Mouse (Mus musculus) CH12.LX (cell line): ENCODE measurements around the gene Zbtb44. TPM values are rescaled to one million over a fixed set of nuclear protein-coding genes. Genes with fewer than 3 reads are reported as not detected.

Source experiments
- DNase-seq: peaks from one replicate; pipeline ENCODE4 v3.0.0-alpha.2; 2013; ENCODE audit errors: extremely low read depth
- H3K27ac ChIP-seq: 2 replicates; pipeline ENCODE4 v1.5.1; 2012; ENCODE audit warnings: low read depth, mild to moderate bottlenecking, control low read depth, moderate library complexity; ENCODE audit not compliant: insufficient read depth
- H3K27me3 ChIP-seq: replicated peaks from 2 replicates; pipeline ENCODE3; 2012; ENCODE audit warnings: inconsistent platforms
- H3K36me3 ChIP-seq, 2 experiments: replicated peaks in 1 of 2; 2 replicates each; pipeline versions ENCODE3 to v1.6.1; 2012; ENCODE audit warnings: inconsistent platforms in 1 of 2, low read length in 1 of 2, mild to moderate bottlenecking in 1 of 2, mixed read lengths in 1 of 2, moderate library complexity in 1 of 2; ENCODE audit not compliant: control insufficient read depth in 1 of 2, insufficient read depth in 1 of 2
- H3K4me1 ChIP-seq, 2 experiments: 2 replicates each; pipeline ENCODE4 v1.6.1; 2012; ENCODE audit warnings: inconsistent platforms in 1 of 2, moderate library complexity in 1 of 2; ENCODE audit not compliant: insufficient read depth in 2 of 2, control insufficient read depth in 1 of 2
- H3K4me2 ChIP-seq: 2 replicates; pipeline ENCODE4 v1.6.1; 2012; ENCODE audit warnings: low read depth, mild to moderate bottlenecking, control low read depth; ENCODE audit not compliant: poor library complexity, insufficient read depth, severe bottlenecking
- H3K4me3 ChIP-seq, 3 experiments: fragments of 150-350 bp in 1 of 3; sonication (generic) in 1 of 3; replicated peaks in 1 of 3; 2 replicates each; pipeline versions ENCODE3 to v1.5.1; 2011 to 2012; ENCODE audit warnings: low read depth in 2 of 3, low read length in 2 of 3, mild to moderate bottlenecking in 2 of 3, moderate library complexity in 2 of 3, control low read depth in 1 of 3, improper control_type of control experiment in 1 of 3, inconsistent platforms in 1 of 3, mixed read lengths in 1 of 3; ENCODE audit not compliant: poor library complexity in 1 of 3
- H3K79me2 ChIP-seq: replicated peaks from 2 replicates; pipeline ENCODE4 v1.6.1; 2012; ENCODE audit warnings: mild to moderate bottlenecking, moderate library complexity; ENCODE audit not compliant: control insufficient read depth, poor library complexity, insufficient read depth, severe bottlenecking; ENCODE audit errors: extremely low read depth
- H3K9ac ChIP-seq: 2 replicates; pipeline ENCODE4 v1.6.1; 2012; ENCODE audit warnings: low read depth, mild to moderate bottlenecking, control low read depth, moderate library complexity; ENCODE audit not compliant: insufficient read depth
- H3K9me3 ChIP-seq: replicated peaks from 2 replicates; pipeline ENCODE3; 2012; ENCODE audit warnings: low read length, inconsistent platforms, mixed read lengths
- CHD1 ChIP-seq: IDR thresholded peaks from 2 replicates; pipeline ENCODE4 v1.6.1; 2012; ENCODE audit warnings: low read depth, low read length, improper control_type of control experiment, inconsistent platforms
- E2F4 ChIP-seq: IDR thresholded peaks from 2 replicates; pipeline ENCODE4 v1.6.1; 2011; ENCODE audit warnings: low read depth, low read length, improper control_type of control experiment; ENCODE audit not compliant: insufficient replicate concordance
- EP300 ChIP-seq: IDR thresholded peaks from 2 replicates; pipeline ENCODE4 v1.6.1; 2011; ENCODE audit warnings: low read length, improper control_type of control experiment
- ETS1 ChIP-seq: conservative IDR thresholded peaks from 2 replicates; pipeline ENCODE4 v1.6.1; 2012; ENCODE audit warnings: low read depth, mild to moderate bottlenecking, inconsistent platforms, low read length, improper control_type of control experiment, moderate library complexity
- GABPA ChIP-seq: IDR thresholded peaks from 2 replicates; pipeline ENCODE4 v1.6.1; 2012; ENCODE audit warnings: low read depth, low read length, improper control_type of control experiment, inconsistent platforms; ENCODE audit not compliant: insufficient replicate concordance
- HCFC1 ChIP-seq: IDR thresholded peaks from 2 replicates; pipeline ENCODE4 v1.6.1; 2012; ENCODE audit warnings: low read depth, mild to moderate bottlenecking, inconsistent platforms, low read length, improper control_type of control experiment
- JUN ChIP-seq: IDR thresholded peaks from 2 replicates; pipeline ENCODE4 v1.6.1; 2011; ENCODE audit warnings: low read depth, mild to moderate bottlenecking, low read length, improper control_type of control experiment, moderate library complexity; ENCODE audit not compliant: insufficient read depth
- JUND ChIP-seq: conservative IDR thresholded peaks from 2 replicates; pipeline ENCODE4 v1.6.1; 2011; ENCODE audit warnings: low read depth, low read length, improper control_type of control experiment
- KAT2A ChIP-seq: IDR thresholded peaks from 2 replicates; pipeline ENCODE4 v1.6.1; 2012; ENCODE audit warnings: low read length, improper control_type of control experiment, inconsistent platforms; ENCODE audit not compliant: insufficient replicate concordance
- MAFK ChIP-seq: IDR thresholded peaks from 2 replicates; pipeline ENCODE4 v1.6.1; 2011; ENCODE audit warnings: low read length, improper control_type of control experiment; ENCODE audit not compliant: insufficient replicate concordance
- MAX ChIP-seq: IDR thresholded peaks from 2 replicates; pipeline ENCODE4 v1.6.1; 2011; ENCODE audit warnings: low read length, improper control_type of control experiment
- MXI1 ChIP-seq: IDR thresholded peaks from 2 replicates; pipeline ENCODE4 v1.6.1; 2011; ENCODE audit warnings: mild to moderate bottlenecking, low read depth, low read length, improper control_type of control experiment
- NELFE ChIP-seq: IDR thresholded peaks from 2 replicates; pipeline ENCODE4 v1.6.1; 2011; ENCODE audit warnings: low read depth, low read length, improper control_type of control experiment
- POLR2A ChIP-seq: IDR thresholded peaks from 2 replicates; pipeline ENCODE4 v1.6.1; 2011; ENCODE audit warnings: low read depth, mild to moderate bottlenecking, improper control_type of control experiment, low read length
- RCOR1 ChIP-seq: conservative IDR thresholded peaks from 2 replicates; pipeline ENCODE4 v1.6.1; 2012; ENCODE audit warnings: low read depth, mild to moderate bottlenecking, inconsistent platforms, low read length, improper control_type of control experiment
- SIN3A ChIP-seq: IDR thresholded peaks from 2 replicates; pipeline ENCODE4 v1.6.1; 2012; ENCODE audit warnings: low read length, improper control_type of control experiment, inconsistent platforms
- ZMIZ1 ChIP-seq: IDR thresholded peaks from 2 replicates; pipeline ENCODE4 v1.6.1; 2012; ENCODE audit warnings: low read depth, mild to moderate bottlenecking, inconsistent platforms, low read length, improper control_type of control experiment
- dilution Hi-C: fragments of 300-500 bp; cut with MboI; formaldehyde crosslinking; loops from 2 replicates; pipeline ENCODE4 v1.14.3; 2020; ENCODE audit warnings: low sequenced_read_pairs; ENCODE audit not compliant: extremely low pct_unique_long_range_greater_than_20kb, extremely low pct_ligation_motif_present
- in situ Hi-C: fragments of 300-500 bp; cut with MboI; formaldehyde crosslinking; loops from 3 replicates; pipeline ENCODE4 v1.14.3; 2019; ENCODE audit warnings: low sequenced_read_pairs, low pct_ligation_motif_present, low pct_unique_long_range_greater_than_20kb, mixed read lengths
- polyA plus RNA-seq: library from polyadenylated mRNA; unstranded; fragments of >175 nt; gene quantifications from 2 replicates; pipeline ENCODE4 v1.2.1, GENCODE M21; 2012; ENCODE audit warnings: low read depth; ENCODE audit not compliant: insufficient read length
- total RNA-seq, 2 experiments: library from RNA; depleted of rRNA; stranded (reverse); fragments of 300-350 nt in 1 of 2; fragments of >200 nt in 1 of 2; gene quantifications; 2 replicates each; pipeline ENCODE4 v1.2.3; 2012 to 2014

Zbtb44 gene
- total and polyA plus RNA-seq, 3 experiments: 9.1 to 14.3 (median 14.0) TPM

DNA sequence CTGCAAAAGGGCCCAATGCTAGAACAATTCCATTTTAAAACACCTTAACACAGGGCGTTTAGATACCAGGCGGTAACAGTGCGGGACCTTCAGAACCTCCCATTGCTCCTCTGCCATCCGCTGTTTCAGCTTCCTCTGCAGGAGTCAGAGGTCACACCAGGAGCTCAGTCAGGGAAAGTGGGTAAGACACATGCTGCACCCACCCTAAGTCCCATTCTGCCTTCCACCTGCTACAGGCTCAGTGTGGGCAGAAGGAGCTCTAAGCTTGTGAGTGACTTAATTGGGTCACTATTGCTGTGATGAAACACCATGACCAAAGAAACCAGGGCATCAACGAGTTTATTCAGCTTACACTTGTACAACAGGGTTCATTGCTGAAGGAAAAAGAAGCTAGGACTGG is 37.3 kb upstream of the Zbtb44 start:
- Histone ChIP-seq H3K36me3 (no peaks in the 10 kb centered on the region), H3K27ac (no peak overlapping the region), H3K4me3 (no peak overlapping the region), H3K79me2 (no peaks in the 10 kb centered on the region), H3K9me3 (no peaks in the 10 kb centered on the region), H3K9ac (no peak overlapping the region), H3K4me2 (no peak overlapping the region), H3K4me1 (no peaks in the 10 kb centered on the region), H3K27me3 (peaks cover 1% of the 10 kb centered on the region)
- no peak for TF ChIP-seq KAT2A
- TF ChIP-seq HCFC1: no peak
- TF ChIP-seq JUND: no peak
- dilution Hi-C loops (no loop called here), in situ Hi-C loops (no loop called here)
- DNase-seq: no peak

GRCm38 (mm10) chr9:30996590-30997562 is 33.6 kb upstream of the Zbtb44 start:
- TF ChIP-seq NELFE: no peak
- TF ChIP-seq EP300: no peak
- TF ChIP-seq JUN: no peak
- TF ChIP-seq POLR2A: no peak
- TF ChIP-seq ZMIZ1: no peak
- TF ChIP-seq ETS1: no peak
- no peak for TF ChIP-seq MAX
- no peak for TF ChIP-seq MAFK
- no peak for TF ChIP-seq MXI1
- no peak for TF ChIP-seq SIN3A
- TF ChIP-seq KAT2A: no peak
- TF ChIP-seq CHD1: no peak
- TF ChIP-seq RCOR1: no peak
- no peak for TF ChIP-seq JUND
- no peak for TF ChIP-seq E2F4
- TF ChIP-seq GABPA: no peak
- Histone ChIP-seq H3K4me1 (no peaks in the 10 kb centered on the region), H3K9ac (no peak overlapping the region), H3K4me2 (no peak overlapping the region), H3K4me3 (no peak overlapping the region), H3K27me3 (peaks cover 1% of the 10 kb centered on the region), H3K36me3 (no peaks in the 10 kb centered on the region), H3K27ac (no peak overlapping the region), H3K9me3 (no peaks in the 10 kb centered on the region), H3K79me2 (no peaks in the 10 kb centered on the region)
- dilution Hi-C loops: no loop called here
- DNase-seq: no peak
- in situ Hi-C loops: no loop called here
